Mouse (Mus musculus) lung, embryonic 14.5 days (tissue): ENCODE measurements around the gene Hoxb6. TPM values are rescaled to one million over a fixed set of nuclear protein-coding genes. Genes with fewer than 3 reads are reported as not detected.

ENCODE experiments used
- ATAC-seq: fragments of 200-750 bp; cut with Nextera tagmentation; 2 replicates; pipeline ENCODE4 v1.8.0; 2017; ENCODE audit warnings: mild to moderate bottlenecking, moderate TSS enrichment, moderate library complexity; ENCODE audit not compliant: insufficient read depth
- DNase-seq: peaks from one replicate; pipeline ENCODE4 v3.0.0-alpha.2; 2015
- H3K27ac ChIP-seq: fragments of 300-500 bp; sonication (generic); 2 replicates; pipeline ENCODE4 v1.5.1; 2014; ENCODE audit warnings: low read depth, mild to moderate bottlenecking, moderate library complexity
- H3K27me3 ChIP-seq: fragments of 300-500 bp; sonication (generic); 2 replicates; pipeline ENCODE4 v1.6.1; 2014; ENCODE audit warnings: low read length, control low read depth; ENCODE audit not compliant: insufficient read depth
- H3K36me3 ChIP-seq: fragments of 300-500 bp; sonication (generic); 2 replicates; pipeline ENCODE4 v1.6.1; 2014; ENCODE audit warnings: control low read depth; ENCODE audit not compliant: insufficient read depth
- H3K4me1 ChIP-seq: fragments of 300-500 bp; sonication (generic); 2 replicates; pipeline ENCODE4 v1.6.1; 2014; ENCODE audit warnings: antibody characterized with exemption, control low read depth; ENCODE audit not compliant: insufficient read depth
- H3K4me2 ChIP-seq: fragments of 300-500 bp; sonication (generic); 2 replicates; pipeline ENCODE4 v1.6.1; 2014; ENCODE audit warnings: mild to moderate bottlenecking
- H3K4me3 ChIP-seq: fragments of 300-500 bp; sonication (generic); 2 replicates; pipeline ENCODE4 v1.5.1; 2014; ENCODE audit warnings: low read depth, low read length
- H3K9ac ChIP-seq: fragments of 300-500 bp; sonication (generic); 2 replicates; pipeline ENCODE4 v1.6.1; 2014
- H3K9me3 ChIP-seq: fragments of 300-500 bp; sonication (generic); 2 replicates; pipeline ENCODE4 v1.6.1; 2016; ENCODE audit warnings: low read depth, low read length, control low read depth
- CTCF ChIP-seq: IDR thresholded peaks from 2 replicates; pipeline ENCODE4 v1.5.1; 2016; ENCODE audit warnings: antibody characterized with exemption, low read depth
- WGBS: fragments of 180-500 bp; shearing (Covaris S2); extraction: QIAGEN DNeasy Blood & Tissue Kit; methylation state at CpG from one replicate; pipeline ENCODE4 v1.1.7; 2014; 5-methylcytosine and 5-hydroxymethylcytosine counted together
- polyA plus RNA-seq: library from polyadenylated mRNA; unstranded; fragments of >200 nt; fragmentation: Nextera tagmentation; extraction: Ambion mirVana; gene quantifications from 2 replicates; pipeline ENCODE4 v1.2.1, GENCODE M21; 2014

The Hoxb6 gene
- polyA plus RNA-seq, 1 experiment from 2014 or later = 24.4 TPM

GRCm38 (mm10) chr11:96293302-96293921 lies 1.1 kb downstream of the Hoxb6 start:
- Histone ChIP-seq H3K4me2 (peak overlapping the region; percentile 61; the same call in 1 of the 2 replicates), H3K4me3 (peak overlapping the region; percentile 23), H3K9ac (no peak overlapping the region), H3K36me3 (no peaks in the 10 kb centered on the region), H3K9me3 (no peaks in the 10 kb centered on the region), H3K4me1 (0 out of 2 replicates have a peak, but pooled peaks cover 4% of the 10 kb centered on the region), H3K27ac (no peak overlapping the region; the same call in 1 of the 2 replicates), H3K27me3 (peaks cover 93% of the 10 kb centered on the region)
- WGBS = 19% methylated on average over 22 of the region's 22 CpGs
- no peak for ATAC-seq
- DNase-seq = no peak
- TF ChIP-seq CTCF = no peak

GRCm38 (mm10) chr11:96294245-96295091 lies 2.2 kb downstream of the Hoxb6 start:
- no peak overlapping the region for H3K27ac ChIP-seq

GRCm38 (mm10) chr11:96295092-96295835 lies 3.0 kb downstream of the Hoxb6 start:
- Histone ChIP-seq H3K36me3 (no peaks in the 10 kb centered on the region), H3K4me3 (peak overlapping the region; percentile 23), H3K27ac (no peak overlapping the region), H3K27me3 (peaks cover 97% of the 10 kb centered on the region), H3K9me3 (no peaks in the 10 kb centered on the region), H3K4me2 (peak overlapping the region; percentile 61), H3K4me1 (0 out of 2 replicates have a peak, but pooled peaks cover 4% of the 10 kb centered on the region), H3K9ac (peak overlapping the region; percentile 42)
- ATAC-seq (no peak), DNase-seq (peak; percentile 62)
- 2% methylated on average over 30 of the region's 30 CpGs for WGBS
- no peak for TF ChIP-seq CTCF

More at GRCm38 (mm10) chr11:96294245-96295091, 2.2 kb downstream of the Hoxb6 start:
- WGBS = 2% methylated on average over 32 of the region's 32 CpGs
- H3K27me3 ChIP-seq = peaks cover 97% of the 10 kb centered on the region
- 0 out of 2 replicates have a peak overlapping the region, but pooled peaks have one; percentile 26 for H3K9ac ChIP-seq
- peak; percentile 96 for DNase-seq
- 0 out of 2 replicates have a peak, but pooled peaks have one; percentile 18 for ATAC-seq
- H3K9me3 ChIP-seq = no peaks in the 10 kb centered on the region
- peak overlapping the region; percentile 61 for H3K4me2 ChIP-seq
- TF ChIP-seq CTCF = peak; percentile 80
- H3K4me1 ChIP-seq = 0 out of 2 replicates have a peak, but pooled peaks cover 4% of the 10 kb centered on the region
- H3K36me3 ChIP-seq = no peaks in the 10 kb centered on the region
- H3K4me3 ChIP-seq = peak overlapping the region; percentile 23

- H3K27ac ChIP-seq = no peak overlapping the region
- H3K4me1 ChIP-seq = 0 out of 2 replicates have a peak, but pooled peaks cover 4% of the 10 kb centered on the region
- DNase-seq (no peak), ATAC-seq (no peak)
- H3K9me3 ChIP-seq = no peaks in the 10 kb centered on the region
- 32% methylated on average over 2 of the region's 2 CpGs for WGBS
- H3K27me3 ChIP-seq = peaks cover 97% of the 10 kb centered on the region
- no peak overlapping the region for H3K9ac ChIP-seq
- H3K4me2 ChIP-seq = peak overlapping the region; percentile 2; the same call in 1 of the 2 replicates
- H3K36me3 ChIP-seq = no peaks in the 10 kb centered on the region
- no peak overlapping the region for H3K4me3 ChIP-seq
- TF ChIP-seq CTCF = peak; percentile 32; the same call in 1 of the 2 replicates
Measured at GRCm38 (mm10) chr11:96296997-96297396, 4.7 kb downstream of the Hoxb6 start.

- no peak overlapping the region for H3K27ac ChIP-seq
- H3K4me2 ChIP-seq = peak overlapping the region; percentile 2; the same call in 1 of the 2 replicates
Measured at GRCm38 (mm10) chr11:96297428-96297827, 5.2 kb downstream of the Hoxb6 start.

GRCm38 (mm10) chr11:96297968-96298635 lies 5.8 kb downstream of the Hoxb6 start:
- 0 out of 2 replicates have a peak, but pooled peaks cover 4% of the 10 kb centered on the region for H3K4me1 ChIP-seq
- ATAC-seq (no peak), DNase-seq (no peak)
- peak overlapping the region; percentile 84 for H3K4me2 ChIP-seq
- H3K9me3 ChIP-seq = no peaks in the 10 kb centered on the region
- H3K36me3 ChIP-seq = no peaks in the 10 kb centered on the region
- peaks cover 91% of the 10 kb centered on the region for H3K27me3 ChIP-seq
- TF ChIP-seq CTCF = no peak
- 27% methylated on average over 11 of the region's 11 CpGs for WGBS
- H3K27ac ChIP-seq = no peak overlapping the region
- H3K4me3 ChIP-seq = no peak overlapping the region
- no peak overlapping the region; the same call in 1 of the 2 replicates for H3K9ac ChIP-seq

More at GRCm38 (mm10) chr11:96297428-96297827, 5.2 kb downstream of the Hoxb6 start:
- TF ChIP-seq CTCF = no peak
- H3K9me3 ChIP-seq = no peaks in the 10 kb centered on the region
- H3K27me3 ChIP-seq = peaks cover 97% of the 10 kb centered on the region
- 0 out of 2 replicates have a peak, but pooled peaks cover 4% of the 10 kb centered on the region for H3K4me1 ChIP-seq
- no peak overlapping the region for H3K9ac ChIP-seq
- DNase-seq = no peak
- WGBS = 31% methylated on average over 3 of the region's 3 CpGs
- no peak for ATAC-seq
- H3K4me3 ChIP-seq = no peak overlapping the region
- H3K36me3 ChIP-seq = no peaks in the 10 kb centered on the region
